In genomic region chr11:3291311-3292061, GRCm38 (mm10) we compare ENCODE assay signal across 8 mouse cellular contexts. TPM values are rescaled to one million over a fixed set of nuclear protein-coding genes. Genes with fewer than 3 reads are reported as not detected.
A peak's percentile ranks its signal among the peaks of the same experiment; 100 is the strongest.
DNase-seq lines count a peak whose midpoint lies in the region; ATAC-seq lines count a peak whose summit lies in the region.

No protein-coding gene starts in this region.

- no peak for DNase-seq in lung, postnatal 10 days
- peak; percentile 50 for DNase-seq in c-Kit-positive CD71-positive TER-119-positive erythroid progenitor cells, embryonic 14.5 days (ENCODE audit: low spot score)
- DNase-seq in natural killer cell, adult 2 months (ENCODE audit: low spot score in 2 of 2): peak; percentile 69 to 75
- no peak for DNase-seq in right cerebral cortex, postnatal 4 days
- DNase-seq in layer of hippocampus, adult 9-10 months (ENCODE audit: low spot score): no peak

- H3K27ac ChIP-seq in lung, embryonic 15.5 days: peak overlapping the region; percentile 100
- H3K27ac ChIP-seq in heart, embryonic 14.5 days (replicated peaks in 1 of 2; ENCODE audit: control insufficient read depth in 1 of 2, insufficient read depth in 1 of 2, low read depth in 2 of 2, low read length in 2 of 2): peak overlapping the region; percentile 69 to 100
- H3K27ac ChIP-seq in limb, embryonic 12.5 days: peak overlapping the region; percentile 100

- H3K4me2 ChIP-seq in lung, embryonic 15.5 days: peak overlapping the region; percentile 96
- H3K4me2 ChIP-seq in heart, embryonic 14.5 days (ENCODE audit: low read length): peak overlapping the region; percentile 83
- H3K4me2 ChIP-seq in limb, embryonic 12.5 days: peak overlapping the region; percentile 100

- H3K9me3 ChIP-seq in lung, embryonic 15.5 days: no peaks in the 10 kb centered on the region
- no peaks in the 10 kb centered on the region for H3K9me3 ChIP-seq in heart, embryonic 14.5 days (ENCODE audit: control insufficient read depth, low read length)
- no peaks in the 10 kb centered on the region for H3K9me3 ChIP-seq in limb, embryonic 12.5 days

- WGBS in lung, embryonic 15.5 days: 1% methylated on average over 26 of the region's 26 CpGs
- WGBS in heart, embryonic 14.5 days: 4% methylated on average over 26 of the region's 26 CpGs
- WGBS in limb, embryonic 12.5 days: under 1% methylated on average over 26 of the region's 26 CpGs

- peaks cover 34% of the 10 kb centered on the region for H3K36me3 ChIP-seq in lung, embryonic 15.5 days
- H3K36me3 ChIP-seq in heart, embryonic 14.5 days (ENCODE audit: control insufficient read depth, insufficient read depth, low read length): peaks cover 37% of the 10 kb centered on the region
- peaks cover 40% of the 10 kb centered on the region for H3K36me3 ChIP-seq in limb, embryonic 12.5 days

- ATAC-seq in lung, embryonic 15.5 days (ENCODE audit: borderline replicate concordance, extremely low read depth, low FRiP score, low TSS enrichment): no peak
- ATAC-seq in heart, embryonic 14.5 days (ENCODE audit: insufficient number of reproducible peaks, insufficient read depth, low FRiP score, low read depth): no peak
- ATAC-seq in limb, embryonic 12.5 days (ENCODE audit: insufficient number of reproducible peaks, insufficient read depth, low FRiP score, low TSS enrichment, low read depth): no peak

- peak overlapping the region; percentile 99 for H3K9ac ChIP-seq in lung, embryonic 15.5 days
- H3K9ac ChIP-seq in heart, embryonic 14.5 days (ENCODE audit: low read length): peak overlapping the region; percentile 98
- H3K9ac ChIP-seq in limb, embryonic 12.5 days (replicated peaks): peak overlapping the region; percentile 97

- H3K4me3 ChIP-seq in lung, embryonic 15.5 days: peak overlapping the region; percentile 90
- peak overlapping the region; percentile 67 to 74 for H3K4me3 ChIP-seq in heart, embryonic 14.5 days (ENCODE audit: control insufficient read depth in 1 of 2, insufficient read depth in 1 of 2, low read depth in 1 of 2, low read length in 2 of 2)
- peak overlapping the region; percentile 86 for H3K4me3 ChIP-seq in limb, embryonic 12.5 days (replicated peaks)

- H3K27me3 ChIP-seq in lung, embryonic 15.5 days: no peaks in the 10 kb centered on the region
- H3K27me3 ChIP-seq in heart, embryonic 14.5 days (ENCODE audit: control insufficient read depth, insufficient read depth, low read length): no peaks in the 10 kb centered on the region
- no peaks in the 10 kb centered on the region for H3K27me3 ChIP-seq in limb, embryonic 12.5 days

- H3K4me1 ChIP-seq in lung, embryonic 15.5 days: peaks cover 46% of the 10 kb centered on the region
- H3K4me1 ChIP-seq in heart, embryonic 14.5 days (ENCODE audit: control insufficient read depth in 2 of 2, insufficient read depth in 2 of 2, low read length in 2 of 2): peaks cover 19 to 38% of the 10 kb centered on the region in 2 experiments
- H3K4me1 ChIP-seq in limb, embryonic 12.5 days (replicated peaks): peaks cover 48% of the 10 kb centered on the region

RNA-seq across cellular contexts. Expression of gene Patz1, which starts 2.8 kb away (rescaled TPM):
- polyA plus RNA-seq in lung, embryonic 15.5 days (2015; fragmentation: Nextera tagmentation; extraction: Ambion mirVana): 48.9 and 52.7 TPM in 2 replicates
- polyA plus RNA-seq in heart, embryonic 14.5 days (2014; fragmentation: Nextera tagmentation; extraction: Ambion mirVana): 23.7 and 26.2 TPM in 2 replicates
- polyA plus RNA-seq in limb, embryonic 12.5 days (2016; fragmentation: Nextera tagmentation; extraction: Ambion mirVana): 72.2 and 75.0 TPM in 2 replicates

RNA-seq across cellular contexts. Expression of gene Drg1, which starts 25.3 kb away (rescaled TPM):
- polyA plus RNA-seq in lung, embryonic 15.5 days (2015; fragmentation: Nextera tagmentation; extraction: Ambion mirVana): 251 and 257 TPM in 2 replicates
- polyA plus RNA-seq in heart, embryonic 14.5 days (2014; fragmentation: Nextera tagmentation; extraction: Ambion mirVana): 150 and 155 TPM in 2 replicates
- polyA plus RNA-seq in limb, embryonic 12.5 days (2016; fragmentation: Nextera tagmentation; extraction: Ambion mirVana): 216 and 228 TPM in 2 replicates

RNA-seq across cellular contexts. Expression of gene Pik3ip1, which starts 38.7 kb away (rescaled TPM):
- 10.8 and 11.0 TPM in 2 replicates for polyA plus RNA-seq in lung, embryonic 15.5 days (2015; fragmentation: Nextera tagmentation; extraction: Ambion mirVana)
- polyA plus RNA-seq in heart, embryonic 14.5 days (2014; fragmentation: Nextera tagmentation; extraction: Ambion mirVana): 32.2 TPM in 2 replicates
- 15.1 and 18.8 TPM in 2 replicates for polyA plus RNA-seq in limb, embryonic 12.5 days (2016; fragmentation: Nextera tagmentation; extraction: Ambion mirVana)

Comparison
In these comparisons a context has a peak if more than half of its experiments do, and no peak if none do; other contexts are left out.
1. DNase-seq: peak in c-Kit-positive CD71-positive TER-119-positive erythroid progenitor cells, embryonic 14.5 days (single experiment) and natural killer cell, adult 2 months (2 of 2); none in lung, postnatal 10 days (single experiment), right cerebral cortex, postnatal 4 days (single experiment) and layer of hippocampus, adult 9-10 months (single experiment).
2. Peak in every context shown above with its lines, with median percentiles within 50 percentile points of each other: H3K27ac ChIP-seq, H3K4me2 ChIP-seq, H3K4me3 ChIP-seq and H3K9ac ChIP-seq.